Mouse (Mus musculus): ENCODE results near the gene Mfsd12. TPM values are rescaled to one million over a fixed set of nuclear protein-coding genes. Genes with fewer than 3 reads are reported as not detected.

The Mfsd12 gene
- polyA plus RNA-seq, 1 experiment from 2014 or later, result 13.7 TPM

DNA sequence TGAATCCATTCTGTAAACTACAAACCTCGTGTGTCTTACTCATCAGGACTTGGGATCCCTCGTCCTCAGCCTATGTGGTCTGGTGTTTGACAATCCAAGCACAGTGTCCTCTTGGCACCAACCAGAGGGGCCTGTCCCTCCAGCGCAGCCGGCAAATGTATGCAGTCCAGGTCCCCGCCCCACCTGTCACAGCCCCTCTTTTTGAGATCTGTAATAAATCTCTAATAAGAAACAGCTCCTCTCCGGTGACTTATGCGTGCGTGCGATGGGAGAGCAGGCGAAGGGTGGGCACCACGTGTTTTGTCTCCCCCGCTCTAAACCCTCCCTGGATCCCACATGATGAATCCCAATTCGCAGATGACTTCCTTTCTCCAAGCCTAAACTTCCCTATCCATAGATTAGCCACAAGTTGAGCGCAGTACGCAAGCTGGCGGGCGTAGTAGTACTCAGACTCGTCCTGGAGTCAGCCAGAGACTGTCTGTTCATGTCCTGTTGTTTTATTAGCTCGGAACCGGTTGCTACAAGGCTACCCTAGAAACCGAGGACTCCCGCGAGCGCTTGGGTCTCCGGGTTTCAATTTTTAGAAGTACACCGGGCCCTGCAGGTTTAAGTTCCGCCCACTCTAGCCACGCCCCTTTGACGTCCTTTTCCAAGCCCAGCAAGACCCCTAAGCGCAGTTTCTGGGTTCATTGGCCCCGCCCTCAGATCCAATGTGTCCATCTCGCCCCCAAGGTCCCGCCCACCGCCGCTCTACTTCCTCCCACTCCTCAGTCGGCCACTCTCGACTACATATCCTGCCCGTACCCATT is 37.3 kb upstream of the Mfsd12 start:
- H3K27ac ChIP-seq (ENCODE audit: low read length), result peak overlapping the region; percentile 92
- no peaks in the 10 kb centered on the region for H3K9me3 ChIP-seq (ENCODE audit: control insufficient read depth, low read length)
- H3K4me1 ChIP-seq (replicated peaks; ENCODE audit: control insufficient read depth, insufficient read depth, low read length), result peaks cover 46% of the 10 kb centered on the region
- peak overlapping the region; percentile 94 for H3K4me3 ChIP-seq (ENCODE audit: low read length)
- H3K27me3 ChIP-seq (ENCODE audit: control insufficient read depth, insufficient read depth, low read depth, low read length), result no peaks in the 10 kb centered on the region
- peaks cover 38% of the 10 kb centered on the region for H3K36me3 ChIP-seq (ENCODE audit: control insufficient read depth, insufficient read depth, low read length)
- no peak; the same call in 1 of the 2 replicates for ATAC-seq (ENCODE audit: low read depth)
- H3K9ac ChIP-seq (ENCODE audit: low read length), result peak overlapping the region; percentile 94
- WGBS, result 1% methylated on average over 38 of the region's 38 CpGs
- peak overlapping the region; percentile 71 for H3K4me2 ChIP-seq (ENCODE audit: low read depth, low read length)

GRCm38 (mm10) chr10:81320550-81321347 is 36.5 kb upstream of the Mfsd12 start, which contains the start of gene Cactin:
TSS of gene Cactin (plus strand) at chr10:81321103.
- ATAC-seq (ENCODE audit: low read depth), result peak; percentile 92
- Histone ChIP-seq H3K4me1 (replicated peaks; ENCODE audit: control insufficient read depth, insufficient read depth, low read length) (peaks cover 46% of the 10 kb centered on the region), H3K4me2 (ENCODE audit: low read depth, low read length) (peak within 1 kb of the TSS; percentile 86), H3K4me3 (ENCODE audit: low read length) (peak within 1 kb of the TSS; percentile 94), H3K36me3 (ENCODE audit: control insufficient read depth, insufficient read depth, low read length) (peaks cover 38% of the 10 kb centered on the region), H3K27me3 (ENCODE audit: control insufficient read depth, insufficient read depth, low read depth, low read length) (no peaks in the 10 kb centered on the region), H3K9me3 (ENCODE audit: control insufficient read depth, low read length) (no peaks in the 10 kb centered on the region), H3K27ac (ENCODE audit: low read length) (peak within 1 kb of the TSS; percentile 92), H3K9ac (ENCODE audit: low read length) (peak within 1 kb of the TSS; percentile 94)
- under 1% methylated on average over 68 of the region's 68 CpGs for WGBS

- H3K4me2 ChIP-seq (ENCODE audit: low read depth, low read length), result peak overlapping the region; percentile 86
- ATAC-seq (ENCODE audit: low read depth), result no peak
- peak overlapping the region; percentile 92 for H3K27ac ChIP-seq (ENCODE audit: low read length)
- peak overlapping the region; percentile 94 for H3K4me3 ChIP-seq (ENCODE audit: low read length)
- 2% methylated on average over 20 of the region's 20 CpGs for WGBS
- peaks cover 42% of the 10 kb centered on the region for H3K4me1 ChIP-seq (replicated peaks; ENCODE audit: control insufficient read depth, insufficient read depth, low read length)
- H3K27me3 ChIP-seq (ENCODE audit: control insufficient read depth, insufficient read depth, low read depth, low read length), result no peaks in the 10 kb centered on the region
- H3K9ac ChIP-seq (ENCODE audit: low read length), result peak overlapping the region; percentile 94
- peaks cover 40% of the 10 kb centered on the region for H3K36me3 ChIP-seq (ENCODE audit: control insufficient read depth, insufficient read depth, low read length)
- no peaks in the 10 kb centered on the region for H3K9me3 ChIP-seq (ENCODE audit: control insufficient read depth, low read length)
Observed at GRCm38 (mm10) chr10:81321436-81321835, 35.9 kb upstream of the Mfsd12 start.

DNA sequence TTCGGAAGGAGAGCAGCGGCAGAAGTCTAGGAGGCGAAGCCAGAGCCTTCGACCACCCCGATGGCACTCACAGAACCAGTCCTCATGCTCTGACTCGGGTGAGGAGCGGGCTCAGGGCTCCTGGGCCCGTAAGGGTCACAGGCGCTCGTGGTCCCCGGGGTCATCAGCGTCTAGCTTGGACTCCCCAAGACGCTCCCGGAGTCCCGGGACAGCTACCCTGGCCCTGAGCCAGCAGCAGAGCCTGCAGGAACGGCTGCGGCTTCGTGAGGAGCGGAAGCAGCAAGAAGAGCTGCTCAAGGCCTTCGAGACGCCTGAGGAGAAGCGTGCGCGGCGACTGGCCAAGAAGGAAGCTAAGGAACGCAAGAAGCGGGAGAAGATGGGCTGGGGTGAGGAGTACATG is 34.8 kb upstream of the Mfsd12 start:
- WGBS, result 91% methylated on average over 27 of the region's 27 CpGs
- H3K4me3 ChIP-seq (ENCODE audit: low read length), result no peak overlapping the region
- peak overlapping the region; percentile 9; the same call in 1 of the 2 replicates for H3K9ac ChIP-seq (ENCODE audit: low read length)
- no peak for ATAC-seq (ENCODE audit: low read depth)
- peak overlapping the region; percentile 86; the same call in 1 of the 2 replicates for H3K4me2 ChIP-seq (ENCODE audit: low read depth, low read length)
- H3K36me3 ChIP-seq (ENCODE audit: control insufficient read depth, insufficient read depth, low read length), result peaks cover 46% of the 10 kb centered on the region
- no peaks in the 10 kb centered on the region for H3K9me3 ChIP-seq (ENCODE audit: control insufficient read depth, low read length)
- no peaks in the 10 kb centered on the region for H3K27me3 ChIP-seq (ENCODE audit: control insufficient read depth, insufficient read depth, low read depth, low read length)
- H3K27ac ChIP-seq (ENCODE audit: low read length), result no peak overlapping the region
- H3K4me1 ChIP-seq (replicated peaks; ENCODE audit: control insufficient read depth, insufficient read depth, low read length), result peaks cover 32% of the 10 kb centered on the region

DNA sequence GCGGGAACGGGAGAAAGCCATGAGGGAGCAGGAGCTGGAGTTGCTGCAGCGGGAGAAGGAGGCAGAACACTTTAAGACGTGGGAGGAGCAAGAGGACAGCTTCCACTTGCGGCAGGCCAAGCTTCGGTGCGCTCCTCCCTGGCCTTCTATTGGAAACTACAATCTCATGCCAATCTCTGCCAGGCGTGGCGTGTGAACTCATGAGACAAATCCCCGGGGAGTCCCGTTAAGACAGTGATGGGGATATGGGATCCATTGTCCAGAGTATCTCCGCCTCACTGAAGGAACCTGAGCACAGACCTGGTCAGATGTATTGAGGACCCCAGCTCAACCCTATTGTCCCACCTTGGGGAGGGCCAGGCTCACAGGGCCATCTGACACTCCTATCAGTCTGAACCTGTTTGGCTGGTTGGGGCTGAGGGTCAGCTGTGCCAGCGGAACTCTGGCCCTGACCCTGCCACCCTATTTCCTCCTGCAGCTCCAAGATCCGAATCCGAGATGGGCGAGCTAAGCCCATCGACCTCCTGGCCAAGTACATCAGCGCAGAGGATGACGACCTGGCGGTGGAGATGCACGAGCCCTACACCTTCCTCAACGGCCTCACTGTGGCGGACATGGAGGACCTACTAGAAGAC is 34.0 kb upstream of the Mfsd12 start:
- WGBS, result 90% methylated on average over 23 of the region's 23 CpGs
- ATAC-seq (ENCODE audit: low read depth), result no peak
- Histone ChIP-seq H3K36me3 (ENCODE audit: control insufficient read depth, insufficient read depth, low read length) (peaks cover 46% of the 10 kb centered on the region), H3K4me3 (ENCODE audit: low read length) (no peak overlapping the region), H3K4me1 (replicated peaks; ENCODE audit: control insufficient read depth, insufficient read depth, low read length) (peaks cover 34% of the 10 kb centered on the region), H3K27ac (ENCODE audit: low read length) (no peak overlapping the region), H3K9ac (ENCODE audit: low read length) (no peak overlapping the region), H3K4me2 (ENCODE audit: low read depth, low read length) (no peak overlapping the region), H3K9me3 (ENCODE audit: control insufficient read depth, low read length) (no peaks in the 10 kb centered on the region), H3K27me3 (ENCODE audit: control insufficient read depth, insufficient read depth, low read depth, low read length) (no peaks in the 10 kb centered on the region)

GRCm38 (mm10) chr10:81323791-81324530 is 33.3 kb upstream of the Mfsd12 start:
- no peak overlapping the region for H3K4me2 ChIP-seq (ENCODE audit: low read depth, low read length)
- no peak overlapping the region for H3K4me3 ChIP-seq (ENCODE audit: low read length)
- no peaks in the 10 kb centered on the region for H3K9me3 ChIP-seq (ENCODE audit: control insufficient read depth, low read length)
- 92% methylated on average over 18 of the region's 18 CpGs for WGBS
- peaks cover 46% of the 10 kb centered on the region for H3K36me3 ChIP-seq (ENCODE audit: control insufficient read depth, insufficient read depth, low read length)
- H3K4me1 ChIP-seq (replicated peaks; ENCODE audit: control insufficient read depth, insufficient read depth, low read length), result peaks cover 34% of the 10 kb centered on the region
- ATAC-seq (ENCODE audit: low read depth), result no peak
- H3K27ac ChIP-seq (ENCODE audit: low read length), result no peak overlapping the region
- no peaks in the 10 kb centered on the region for H3K27me3 ChIP-seq (ENCODE audit: control insufficient read depth, insufficient read depth, low read depth, low read length)
- H3K9ac ChIP-seq (ENCODE audit: low read length), result no peak overlapping the region

- Histone ChIP-seq H3K27ac (ENCODE audit: low read length) (no peak overlapping the region), H3K9me3 (ENCODE audit: control insufficient read depth, low read length) (no peaks in the 10 kb centered on the region), H3K9ac (ENCODE audit: low read length) (no peak overlapping the region), H3K4me3 (ENCODE audit: low read length) (no peak overlapping the region), H3K4me1 (replicated peaks; ENCODE audit: control insufficient read depth, insufficient read depth, low read length) (peaks cover 36% of the 10 kb centered on the region), H3K27me3 (ENCODE audit: control insufficient read depth, insufficient read depth, low read depth, low read length) (no peaks in the 10 kb centered on the region), H3K36me3 (ENCODE audit: control insufficient read depth, insufficient read depth, low read length) (peaks cover 46% of the 10 kb centered on the region), H3K4me2 (ENCODE audit: low read depth, low read length) (no peak overlapping the region)
- 89% methylated on average over 21 of the region's 21 CpGs for WGBS
- ATAC-seq (ENCODE audit: low read depth), result no peak
Observed at GRCm38 (mm10) chr10:81325176-81325575, 32.1 kb upstream of the Mfsd12 start.

- peaks cover 40% of the 10 kb centered on the region for H3K4me1 ChIP-seq (replicated peaks; ENCODE audit: control insufficient read depth, insufficient read depth, low read length)
Observed at GRCm38 (mm10) chr10:81325781-81326180, 31.5 kb upstream of the Mfsd12 start.

More at GRCm38 (mm10) chr10:81325781-81326180, 31.5 kb upstream of the Mfsd12 start:
- Histone ChIP-seq H3K27ac (ENCODE audit: low read length) (0 out of 2 replicates have a peak overlapping the region, but pooled peaks have one; percentile 72), H3K9ac (ENCODE audit: low read length) (no peak overlapping the region), H3K27me3 (ENCODE audit: control insufficient read depth, insufficient read depth, low read depth, low read length) (no peaks in the 10 kb centered on the region), H3K9me3 (ENCODE audit: control insufficient read depth, low read length) (no peaks in the 10 kb centered on the region), H3K36me3 (ENCODE audit: control insufficient read depth, insufficient read depth, low read length) (peaks cover 46% of the 10 kb centered on the region), H3K4me3 (ENCODE audit: low read length) (no peak overlapping the region), H3K4me2 (ENCODE audit: low read depth, low read length) (no peak overlapping the region)
- 87% methylated on average over 18 of the region's 18 CpGs for WGBS
- no peak for ATAC-seq (ENCODE audit: low read depth)
